Mouse (Mus musculus) liver, embryonic 14.5 days (tissue): ENCODE measurements around the gene Ednra.

Experiments used
- CTCF ChIP-seq: IDR thresholded peaks from 2 replicates; pipeline ENCODE4 v1.5.1; 2016; ENCODE audit warnings: antibody characterized with exemption, low read depth, control low read depth
- EP300 ChIP-seq: IDR thresholded peaks from 2 replicates; pipeline ENCODE4 v1.6.1; 2016; ENCODE audit warnings: antibody characterized with exemption, low read depth

GRCm38 (mm10) chr8:77672036-77672435 lies 52.2 kb downstream of the Ednra start:
- TF ChIP-seq CTCF (no peak), EP300 (no peak)
